Comparison of ENCODE assay signal across 9 mouse cellular contexts in genomic region chr4:101392229-101392628, GRCm38 (mm10). TPM values are rescaled to one million over a fixed set of nuclear protein-coding genes. Genes with fewer than 3 reads are reported as not detected.
DNase-seq lines count a peak whose midpoint lies in the region; ATAC-seq lines count a peak whose summit lies in the region.
"Had no signal": no experiment of that assay in that cellular context is flagged by ENCODE, and none has a peak within 500 bp of the region (broad histone marks: within the 10 kb centered on the region; RNA-seq: fewer than 3 reads in every experiment).

No protein-coding gene starts in this region.

- no peak overlapping the region for H3K27ac ChIP-seq in forebrain, embryonic 14.5 days (ENCODE audit: low read depth, low read length)
- H3K27ac ChIP-seq in forebrain, embryonic 13.5 days = no peak overlapping the region
- H3K27ac ChIP-seq in midbrain, embryonic 11.5 days (ENCODE audit: low read depth, low read length) = no peak overlapping the region
- H3K27ac ChIP-seq: limb, embryonic 13.5 days had no signal

- no peaks in the 10 kb centered on the region for H3K9me3 ChIP-seq in forebrain, embryonic 14.5 days (replicated peaks; ENCODE audit: control insufficient read depth, low read length)
- H3K9me3 ChIP-seq in forebrain, embryonic 13.5 days (replicated peaks) = no peaks in the 10 kb centered on the region
- no peaks in the 10 kb centered on the region for H3K9me3 ChIP-seq in midbrain, embryonic 11.5 days (ENCODE audit: control insufficient read depth, low read length)
- H3K9me3 ChIP-seq: limb, embryonic 13.5 days had no signal

- H3K4me1 ChIP-seq in forebrain, embryonic 14.5 days (ENCODE audit: control insufficient read depth, insufficient read depth, low read length) = no peaks in the 10 kb centered on the region
- H3K4me1 ChIP-seq in forebrain, embryonic 13.5 days = no peaks in the 10 kb centered on the region
- no peaks in the 10 kb centered on the region for H3K4me1 ChIP-seq in midbrain, embryonic 11.5 days (ENCODE audit: control insufficient read depth, insufficient read depth, low read length)
- H3K4me1 ChIP-seq: limb, embryonic 13.5 days had no signal

- no peak overlapping the region for H3K9ac ChIP-seq in forebrain, embryonic 14.5 days (ENCODE audit: low read length)
- H3K9ac ChIP-seq in forebrain, embryonic 13.5 days = no peak overlapping the region
- no peak overlapping the region for H3K9ac ChIP-seq in midbrain, embryonic 11.5 days (ENCODE audit: low read length)
- H3K9ac ChIP-seq: limb, embryonic 13.5 days had no signal

- peak; percentile 23 for DNase-seq in forebrain, embryonic 14.5 days (ENCODE audit: low spot score)
- peak; percentile 10 to 49 for DNase-seq in spleen, postnatal 10 days (ENCODE audit: low spot score in 2 of 2)
- DNase-seq in spleen, postnatal 36 days (ENCODE audit: low spot score in 2 of 2) = no peak
- peak; percentile 65 for DNase-seq in embryo, embryonic 10 days (ENCODE audit: low spot score)
- peak; percentile 64 to 71 for DNase-seq in kidney, postnatal 25 days
- DNase-seq in splenic B cell, adult 2 months (ENCODE audit: low read depth, low spot score) = peak; percentile 23
- DNase-seq in midbrain, embryonic 11.5 days (ENCODE audit: low spot score, missing footprints) = no peak

- no peak for ATAC-seq in forebrain, embryonic 14.5 days
- ATAC-seq in forebrain, embryonic 13.5 days = no peak
- no peak for ATAC-seq in midbrain, embryonic 11.5 days (ENCODE audit: low FRiP score)

- no peaks in the 10 kb centered on the region for H3K36me3 ChIP-seq in forebrain, embryonic 14.5 days (ENCODE audit: control insufficient read depth, insufficient read depth, low read length)
- H3K36me3 ChIP-seq in forebrain, embryonic 13.5 days (ENCODE audit: poor library complexity, severe bottlenecking) = no peaks in the 10 kb centered on the region
- no peaks in the 10 kb centered on the region for H3K36me3 ChIP-seq in splenic B cell, adult 2 months (ENCODE audit: control insufficient read depth, insufficient read depth, low read length, poor library complexity, severe bottlenecking)
- H3K36me3 ChIP-seq in midbrain, embryonic 11.5 days (ENCODE audit: control insufficient read depth, insufficient read depth, low read length) = no peaks in the 10 kb centered on the region
- H3K36me3 ChIP-seq: limb, embryonic 13.5 days had no signal

- H3K4me2 ChIP-seq in forebrain, embryonic 14.5 days (ENCODE audit: low read length) = no peak overlapping the region
- H3K4me2 ChIP-seq in forebrain, embryonic 13.5 days = no peak overlapping the region
- no peak overlapping the region for H3K4me2 ChIP-seq in midbrain, embryonic 11.5 days
- H3K4me2 ChIP-seq: limb, embryonic 13.5 days had no signal

- H3K4me3 ChIP-seq in forebrain, embryonic 14.5 days (ENCODE audit: low read depth, low read length) = no peak overlapping the region
- no peak overlapping the region for H3K4me3 ChIP-seq in forebrain, embryonic 13.5 days
- H3K4me3 ChIP-seq in midbrain, embryonic 11.5 days (ENCODE audit: low read depth, low read length) = no peak overlapping the region
- H3K4me3 ChIP-seq: limb, embryonic 13.5 days had no signal

- H3K27me3 ChIP-seq in forebrain, embryonic 14.5 days (replicated peaks; ENCODE audit: control insufficient read depth, insufficient read depth, low read length) = no peaks in the 10 kb centered on the region
- no peaks in the 10 kb centered on the region for H3K27me3 ChIP-seq in forebrain, embryonic 13.5 days
- H3K27me3 ChIP-seq in splenic B cell, adult 2 months (ENCODE audit: control insufficient read depth, insufficient read depth, low read length, poor library complexity, severe bottlenecking) = no peaks in the 10 kb centered on the region
- no peaks in the 10 kb centered on the region for H3K27me3 ChIP-seq in midbrain, embryonic 11.5 days (ENCODE audit: control insufficient read depth, insufficient read depth, low read length)
- H3K27me3 ChIP-seq: limb, embryonic 13.5 days had no signal

- 42% methylated on average over 2 of the region's 2 CpGs for WGBS in forebrain, embryonic 14.5 days
- WGBS in forebrain, embryonic 13.5 days = 50% methylated on average over 2 of the region's 2 CpGs
- 41% methylated on average over 2 of the region's 2 CpGs for WGBS in midbrain, embryonic 11.5 days

RNA-seq across cellular contexts. Expression of gene Ak4, which starts 26.8 kb away (rescaled TPM):
- 2.9 and 4.6 TPM in 2 replicates for polyA plus RNA-seq in forebrain, embryonic 14.5 days (2014; fragmentation: Nextera tagmentation; extraction: Ambion mirVana)
- 9.7 and 10.2 TPM in 2 replicates for polyA plus RNA-seq in forebrain, embryonic 13.5 days (2015; fragmentation: Nextera tagmentation; extraction: Ambion mirVana)
- 10.8 and 12.7 TPM in 2 replicates for polyA plus RNA-seq in midbrain, embryonic 11.5 days (2014; fragmentation: Nextera tagmentation; extraction: Ambion mirVana)

Comparison
In these comparisons a context has a peak if more than half of its experiments do, and no peak if none do; other contexts are left out.
1. DNase-seq: peak in forebrain, embryonic 14.5 days (single experiment), spleen, postnatal 10 days (2 of 2), embryo, embryonic 10 days (single experiment), kidney, postnatal 25 days (2 of 2) and splenic B cell, adult 2 months (single experiment); none in spleen, postnatal 36 days (0 of 2) and midbrain, embryonic 11.5 days (single experiment).